Mouse (Mus musculus): Measurements from ENCODE around the gene Dlx2. TPM values are rescaled to one million over a fixed set of nuclear protein-coding genes. Genes with fewer than 3 reads are reported as not detected.

The Dlx2 gene
- polyA plus RNA-seq (2012; rRNA removed): not detected in 2 replicates

GRCm38 (mm10) chr2:71546640-71547071 lies at the start of gene Dlx2:
TSS of gene Dlx2 (minus strand) at chr2:71546754.
- H3K4me1 ChIP-seq (ENCODE audit: control insufficient read depth, insufficient read depth, low read length): 0 out of 2 replicates have a peak, but pooled peaks cover 3% of the 10 kb centered on the region
- WGBS: 1% methylated on average over 37 of the region's 37 CpGs
- TF ChIP-seq CTCF (conservative IDR thresholded peaks at IDR 0.05; ENCODE audit: insufficient read depth, insufficient read length, low read depth, low read length): no peak
- no peak for TF ChIP-seq POLR2A (IDR thresholded peaks at IDR 0.05; ENCODE audit: low read depth, low read length)
- peak; percentile 3 for DNase-seq
- peaks cover 28% of the 10 kb centered on the region for H3K27me3 ChIP-seq (replicated peaks; ENCODE audit: control insufficient read depth, insufficient read depth, low read length)
- no peaks in the 10 kb centered on the region for H3K36me3 ChIP-seq (ENCODE audit: control insufficient read depth, insufficient read depth, low read length)
- peak within 1 kb of the TSS; percentile 16; the same call in 1 of the 2 replicates for H3K4me3 ChIP-seq (ENCODE audit: insufficient read depth, low read depth, low read length)
- H3K27ac ChIP-seq (ENCODE audit: insufficient read depth, low read depth, low read length): no peak within 1 kb of the TSS

DNA sequence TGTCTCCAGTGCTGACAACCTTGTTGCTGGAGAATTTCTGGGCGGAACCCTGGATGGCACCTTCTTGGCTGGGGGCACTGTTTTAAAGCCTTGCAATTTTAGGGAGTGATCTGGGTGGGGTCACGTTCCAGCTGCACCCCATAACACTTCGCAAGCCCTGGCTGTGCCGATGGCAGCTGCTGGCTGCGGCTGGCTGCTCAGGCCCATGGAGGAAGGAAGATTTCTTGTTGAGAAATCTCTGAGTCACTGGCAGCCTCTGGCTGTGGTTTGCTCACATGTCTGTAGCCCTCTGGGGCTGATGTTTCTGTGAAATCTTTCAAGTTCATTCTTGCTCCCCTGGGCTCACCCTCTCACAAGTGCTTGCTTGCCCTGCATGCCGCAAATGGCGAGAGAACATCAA lies 47.9 kb upstream of the Dlx2 start:
- Histone ChIP-seq H3K27ac (ENCODE audit: insufficient read depth, low read depth, low read length) (no peak overlapping the region), H3K36me3 (ENCODE audit: control insufficient read depth, insufficient read depth, low read length) (no peaks in the 10 kb centered on the region), H3K4me1 (ENCODE audit: control insufficient read depth, insufficient read depth, low read length) (no peaks in the 10 kb centered on the region), H3K27me3 (replicated peaks; ENCODE audit: control insufficient read depth, insufficient read depth, low read length) (no peaks in the 10 kb centered on the region), H3K4me3 (ENCODE audit: insufficient read depth, low read depth, low read length) (no peak overlapping the region)
- 74% methylated on average over 7 of the region's 7 CpGs for WGBS
- no peak for TF ChIP-seq CTCF (conservative IDR thresholded peaks at IDR 0.05; ENCODE audit: insufficient read depth, insufficient read length, low read depth, low read length)
- no peak for TF ChIP-seq POLR2A (IDR thresholded peaks at IDR 0.05; ENCODE audit: low read depth, low read length)
- no peak for DNase-seq

DNA sequence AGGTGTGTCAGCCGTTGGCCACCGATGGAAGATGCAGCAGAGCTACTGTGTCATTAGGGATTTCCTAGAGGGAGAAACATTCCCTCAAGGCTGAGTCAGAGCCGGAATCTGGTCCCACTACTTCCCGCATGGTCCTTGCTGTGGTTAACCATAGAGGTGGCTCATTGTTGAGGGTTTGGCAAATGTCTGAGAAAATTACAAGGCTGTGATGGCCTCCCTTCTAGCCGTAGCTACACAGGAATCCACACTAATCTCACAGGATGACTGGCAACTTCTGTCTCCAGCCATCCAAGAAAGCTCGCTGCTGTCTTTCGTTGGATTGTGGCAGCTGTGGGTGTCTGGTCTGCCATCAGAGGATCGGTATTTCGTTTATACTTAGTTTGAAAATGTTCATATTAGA lies 42.6 kb upstream of the Dlx2 start:
- Histone ChIP-seq H3K4me1 (ENCODE audit: control insufficient read depth, insufficient read depth, low read length) (no peaks in the 10 kb centered on the region), H3K27ac (ENCODE audit: insufficient read depth, low read depth, low read length) (no peak overlapping the region), H3K27me3 (replicated peaks; ENCODE audit: control insufficient read depth, insufficient read depth, low read length) (no peaks in the 10 kb centered on the region), H3K36me3 (ENCODE audit: control insufficient read depth, insufficient read depth, low read length) (no peaks in the 10 kb centered on the region), H3K4me3 (ENCODE audit: insufficient read depth, low read depth, low read length) (no peak overlapping the region)
- no peak for TF ChIP-seq POLR2A (IDR thresholded peaks at IDR 0.05; ENCODE audit: low read depth, low read length)
- TF ChIP-seq CTCF (conservative IDR thresholded peaks at IDR 0.05; ENCODE audit: insufficient read depth, insufficient read length, low read depth, low read length): no peak
- 97% methylated on average over 9 of the region's 9 CpGs for WGBS
- DNase-seq: no peak

GRCm38 (mm10) chr2:71581488-71581887 lies 34.9 kb upstream of the Dlx2 start:
- 81% methylated on average over 5 of the region's 5 CpGs for WGBS
- Histone ChIP-seq H3K4me3 (ENCODE audit: insufficient read depth, low read depth, low read length) (no peak overlapping the region), H3K4me1 (ENCODE audit: control insufficient read depth, insufficient read depth, low read length) (no peaks in the 10 kb centered on the region; the same call in 1 of the 2 replicates)

GRCm38 (mm10) chr2:71580632-71581466 lies 34.3 kb upstream of the Dlx2 start:
- 12% methylated on average over 50 of the region's 50 CpGs for WGBS
- DNase-seq: peak; percentile 59
- H3K27ac ChIP-seq (ENCODE audit: insufficient read depth, low read depth, low read length): no peak overlapping the region
- TF ChIP-seq CTCF (conservative IDR thresholded peaks at IDR 0.05; ENCODE audit: insufficient read depth, insufficient read length, low read depth, low read length): peak; percentile 48; the same call in 1 of the 2 replicates
- no peak for TF ChIP-seq POLR2A (IDR thresholded peaks at IDR 0.05; ENCODE audit: low read depth, low read length)
- H3K4me3 ChIP-seq (ENCODE audit: insufficient read depth, low read depth, low read length): peak overlapping the region; percentile 54
- H3K4me1 ChIP-seq (ENCODE audit: control insufficient read depth, insufficient read depth, low read length): no peaks in the 10 kb centered on the region; the same call in 1 of the 2 replicates
- H3K36me3 ChIP-seq (ENCODE audit: control insufficient read depth, insufficient read depth, low read length): no peaks in the 10 kb centered on the region
- H3K27me3 ChIP-seq (replicated peaks; ENCODE audit: control insufficient read depth, insufficient read depth, low read length): no peaks in the 10 kb centered on the region

More at GRCm38 (mm10) chr2:71581488-71581887, 34.9 kb upstream of the Dlx2 start:
- no peak for DNase-seq
- TF ChIP-seq CTCF (conservative IDR thresholded peaks at IDR 0.05; ENCODE audit: insufficient read depth, insufficient read length, low read depth, low read length): no peak
- TF ChIP-seq POLR2A (IDR thresholded peaks at IDR 0.05; ENCODE audit: low read depth, low read length): no peak
- Histone ChIP-seq H3K27me3 (replicated peaks; ENCODE audit: control insufficient read depth, insufficient read depth, low read length) (no peaks in the 10 kb centered on the region), H3K27ac (ENCODE audit: insufficient read depth, low read depth, low read length) (no peak overlapping the region), H3K36me3 (ENCODE audit: control insufficient read depth, insufficient read depth, low read length) (no peaks in the 10 kb centered on the region)

- no peak overlapping the region for H3K4me3 ChIP-seq (ENCODE audit: insufficient read depth, low read depth, low read length)
- H3K27me3 ChIP-seq (replicated peaks; ENCODE audit: control insufficient read depth, insufficient read depth, low read length): no peaks in the 10 kb centered on the region
- H3K27ac ChIP-seq (ENCODE audit: insufficient read depth, low read depth, low read length): no peak overlapping the region
- no peak for DNase-seq
- TF ChIP-seq POLR2A (IDR thresholded peaks at IDR 0.05; ENCODE audit: low read depth, low read length) (no peak), CTCF (conservative IDR thresholded peaks at IDR 0.05; ENCODE audit: insufficient read depth, insufficient read length, low read depth, low read length) (no peak)
- no peaks in the 10 kb centered on the region; the same call in 1 of the 2 replicates for H3K4me1 ChIP-seq (ENCODE audit: control insufficient read depth, insufficient read depth, low read length)
- no peaks in the 10 kb centered on the region for H3K36me3 ChIP-seq (ENCODE audit: control insufficient read depth, insufficient read depth, low read length)
- 93% methylated on average over 2 of the region's 2 CpGs for WGBS
These were observed 30.5 kb upstream of the Dlx2 start for GRCm38 (mm10) chr2:71577059-71577458.

GRCm38 (mm10) chr2:71573736-71574135 lies 27.2 kb upstream of the Dlx2 start:
- Histone ChIP-seq H3K36me3 (ENCODE audit: control insufficient read depth, insufficient read depth, low read length) (no peaks in the 10 kb centered on the region), H3K4me1 (ENCODE audit: control insufficient read depth, insufficient read depth, low read length) (no peaks in the 10 kb centered on the region), H3K27me3 (replicated peaks; ENCODE audit: control insufficient read depth, insufficient read depth, low read length) (no peaks in the 10 kb centered on the region), H3K27ac (ENCODE audit: insufficient read depth, low read depth, low read length) (no peak overlapping the region), H3K4me3 (ENCODE audit: insufficient read depth, low read depth, low read length) (no peak overlapping the region)
- WGBS: 56% methylated on average over 4 of the region's 4 CpGs
- TF ChIP-seq POLR2A (IDR thresholded peaks at IDR 0.05; ENCODE audit: low read depth, low read length): no peak
- no peak for DNase-seq
